Mouse (Mus musculus) stomach, postnatal 0 days (tissue): ENCODE data around the gene Kcnc3. TPM values are rescaled to one million over a fixed set of nuclear protein-coding genes. Genes with fewer than 3 reads are reported as not detected.

Source experiments
- ATAC-seq: fragments of 200-750 bp; cut with Nextera tagmentation; 2 replicates; pipeline ENCODE4 v1.8.0; 2017; ENCODE audit not compliant: low FRiP score, low TSS enrichment
- DNase-seq: peaks from one replicate; pipeline ENCODE4 v3.0.0-alpha.2; 2016; ENCODE audit warnings: low spot score
- H3K27ac ChIP-seq: fragments of 300-500 bp; sonication (generic); replicated peaks from 2 replicates; pipeline ENCODE4 v1.5.1; 2014; ENCODE audit warnings: mild to moderate bottlenecking, control low read depth
- H3K27me3 ChIP-seq: fragments of 300-500 bp; sonication (generic); 2 replicates; pipeline ENCODE4 v1.6.1; 2014; ENCODE audit warnings: low read length; ENCODE audit not compliant: control insufficient read depth, insufficient read depth
- H3K36me3 ChIP-seq: fragments of 300-500 bp; sonication (generic); 2 replicates; pipeline ENCODE4 v1.6.1; 2014; ENCODE audit warnings: low read length, mixed read lengths; ENCODE audit not compliant: control insufficient read depth, insufficient read depth
- H3K4me1 ChIP-seq: fragments of 300-500 bp; sonication (generic); replicated peaks from 2 replicates; pipeline ENCODE4 v1.6.1; 2014; ENCODE audit warnings: antibody characterized with exemption; ENCODE audit not compliant: control insufficient read depth, insufficient read depth
- H3K4me2 ChIP-seq: fragments of 300-500 bp; sonication (generic); replicated peaks from 2 replicates; pipeline ENCODE4 v1.6.1; 2014; ENCODE audit warnings: low read depth, mild to moderate bottlenecking, control low read depth, moderate library complexity
- H3K4me3 ChIP-seq: fragments of 300-500 bp; sonication (generic); 2 replicates; pipeline ENCODE4 v1.5.1; 2014; ENCODE audit warnings: low read depth, low read length, control low read depth
- H3K9ac ChIP-seq: fragments of 300-500 bp; sonication (generic); 2 replicates; pipeline ENCODE4 v1.6.1; 2014; ENCODE audit warnings: mild to moderate bottlenecking, low read length, control low read depth, mixed read lengths
- H3K9me3 ChIP-seq: fragments of 300-500 bp; sonication (generic); 2 replicates; pipeline ENCODE4 v1.6.1; 2016; ENCODE audit warnings: low read length; ENCODE audit not compliant: control insufficient read depth
- CTCF ChIP-seq: IDR thresholded peaks from 2 replicates; pipeline ENCODE4 v1.5.1; 2016; ENCODE audit warnings: antibody characterized with exemption, low read depth, mild to moderate bottlenecking, moderate library complexity
- EP300 ChIP-seq: optimal IDR thresholded peaks from 2 replicates; pipeline ENCODE3; 2016; ENCODE audit warnings: antibody characterized with exemption
- WGBS: fragments of 180-500 bp; shearing (Covaris S2); extraction: QIAGEN DNeasy Blood & Tissue Kit; methylation state at CpG from one replicate; pipeline ENCODE4 v1.1.7; 2014; 5-methylcytosine and 5-hydroxymethylcytosine counted together
- polyA plus RNA-seq: library from polyadenylated mRNA; unstranded; fragments of >200 nt; fragmentation: Nextera tagmentation; extraction: Ambion mirVana; gene quantifications from 2 replicates; pipeline ENCODE4 v1.2.1, GENCODE M21; 2015

Gene Kcnc3
- polyA plus RNA-seq, 1 experiment from 2014 or later: 0.10 TPM

DNA sequence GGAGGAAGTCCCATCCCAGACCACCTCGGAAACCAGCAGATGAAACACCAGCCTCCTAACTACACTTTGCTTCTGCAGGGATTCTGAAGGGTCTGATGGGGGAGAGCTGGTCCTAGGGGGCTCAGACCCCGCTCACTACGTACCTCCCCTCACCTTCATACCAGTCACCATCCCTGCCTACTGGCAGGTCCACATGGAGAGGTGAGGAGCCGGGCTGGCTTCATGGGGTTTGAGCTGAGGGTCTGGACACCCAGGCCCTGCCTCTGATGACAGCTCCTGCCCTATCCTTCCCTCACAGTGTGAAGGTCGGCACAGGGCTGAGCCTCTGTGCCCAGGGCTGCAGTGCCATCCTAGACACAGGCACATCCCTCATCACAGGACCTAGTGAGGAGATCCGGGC, 5.5 kb upstream of the Kcnc3 start:
- Histone ChIP-seq H3K27ac (no peak overlapping the region), H3K36me3 (no peaks in the 10 kb centered on the region), H3K4me2 (no peak overlapping the region), H3K9me3 (no peaks in the 10 kb centered on the region), H3K4me3 (no peak overlapping the region), H3K9ac (no peak overlapping the region), H3K4me1 (no peaks in the 10 kb centered on the region; the same call in 1 of the 2 replicates), H3K27me3 (peaks cover 11% of the 10 kb centered on the region; the same call in 1 of the 2 replicates)
- DNase-seq (no peak), ATAC-seq (no peak)
- no peak for TF ChIP-seq EP300
- TF ChIP-seq CTCF: no peak
- 87% methylated on average over 6 of the region's 6 CpGs for WGBS

DNA sequence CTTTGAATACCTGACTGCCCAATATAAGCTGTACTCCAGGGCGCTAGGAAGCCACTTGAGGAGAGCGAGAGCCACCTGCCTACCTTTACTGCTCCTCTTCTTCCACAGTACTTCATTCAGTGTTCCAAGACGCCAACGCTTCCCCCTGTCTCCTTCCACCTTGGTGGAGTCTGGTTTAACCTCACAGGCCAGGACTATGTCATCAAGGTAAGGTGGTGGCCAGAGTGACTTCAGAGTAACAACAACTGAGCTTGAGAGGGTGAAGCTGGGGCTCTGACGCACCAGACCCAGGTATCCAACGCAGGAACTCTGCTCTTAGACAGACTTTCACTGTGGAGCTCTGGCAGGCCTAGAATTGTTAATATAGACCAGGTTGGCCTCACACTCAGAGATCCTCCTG, 4.9 kb upstream of the Kcnc3 start:
- 89% methylated on average over 6 of the region's 6 CpGs for WGBS
- no peak overlapping the region for H3K9ac ChIP-seq
- no peak for ATAC-seq
- H3K9me3 ChIP-seq: no peaks in the 10 kb centered on the region
- H3K36me3 ChIP-seq: no peaks in the 10 kb centered on the region
- H3K27ac ChIP-seq: no peak overlapping the region
- DNase-seq: no peak
- H3K4me3 ChIP-seq: no peak overlapping the region
- H3K4me1 ChIP-seq: no peaks in the 10 kb centered on the region; the same call in 1 of the 2 replicates
- no peak overlapping the region for H3K4me2 ChIP-seq
- TF ChIP-seq EP300: no peak
- TF ChIP-seq CTCF: no peak
- peaks cover 11% of the 10 kb centered on the region; the same call in 1 of the 2 replicates for H3K27me3 ChIP-seq

DNA sequence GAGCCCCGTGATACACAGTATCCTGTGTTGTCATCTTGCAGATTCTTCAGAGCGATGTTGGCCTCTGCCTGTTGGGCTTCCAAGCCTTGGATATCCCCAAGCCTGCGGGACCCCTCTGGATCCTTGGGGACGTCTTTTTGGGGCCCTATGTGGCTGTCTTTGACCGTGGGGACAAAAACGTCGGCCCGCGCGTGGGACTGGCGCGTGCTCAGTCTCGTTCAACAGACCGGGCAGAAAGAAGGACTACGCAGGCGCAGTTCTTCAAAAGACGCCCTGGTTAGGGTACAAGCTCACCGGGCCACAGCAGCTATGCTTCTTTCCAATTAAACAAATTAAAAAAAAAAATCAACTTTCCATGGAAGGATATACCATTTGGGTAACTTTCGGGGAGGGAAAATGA, 3.9 kb upstream of the Kcnc3 start:
- Histone ChIP-seq H3K9ac (no peak overlapping the region), H3K36me3 (no peaks in the 10 kb centered on the region), H3K4me1 (peaks cover 4% of the 10 kb centered on the region), H3K27me3 (peaks cover 11% of the 10 kb centered on the region; the same call in 1 of the 2 replicates), H3K9me3 (no peaks in the 10 kb centered on the region), H3K4me2 (peak overlapping the region; percentile 34), H3K4me3 (peak overlapping the region; percentile 17; the same call in 1 of the 2 replicates), H3K27ac (no peak overlapping the region)
- DNase-seq (no peak), ATAC-seq (no peak)
- TF ChIP-seq CTCF (no peak), EP300 (no peak)
- 13% methylated on average over 19 of the region's 19 CpGs for WGBS

- no peak overlapping the region for H3K27ac ChIP-seq
- peaks cover 12% of the 10 kb centered on the region; the same call in 1 of the 2 replicates for H3K27me3 ChIP-seq
- H3K36me3 ChIP-seq: no peaks in the 10 kb centered on the region
- peaks cover 5% of the 10 kb centered on the region for H3K4me1 ChIP-seq
- no peak for TF ChIP-seq CTCF
- no peak for TF ChIP-seq EP300
- no peak overlapping the region for H3K4me2 ChIP-seq
- no peak for ATAC-seq
- H3K9me3 ChIP-seq: no peaks in the 10 kb centered on the region
- H3K4me3 ChIP-seq: peak overlapping the region; percentile 17; the same call in 1 of the 2 replicates
- no peak overlapping the region for H3K9ac ChIP-seq
- DNase-seq: peak; percentile 38
- 2% methylated on average over 18 of the region's 18 CpGs for WGBS
Measured at GRCm38 (mm10) chr7:44586930-44587329, 3.5 kb upstream of the Kcnc3 start.

- no peak for DNase-seq
- Histone ChIP-seq H3K4me3 (no peak overlapping the region), H3K4me2 (no peak overlapping the region), H3K4me1 (peaks cover 5% of the 10 kb centered on the region), H3K9ac (no peak overlapping the region), H3K9me3 (no peaks in the 10 kb centered on the region), H3K27me3 (peaks cover 19% of the 10 kb centered on the region), H3K27ac (no peak overlapping the region), H3K36me3 (no peaks in the 10 kb centered on the region)
- ATAC-seq: no peak
- WGBS: 43% methylated on average over 6 of the region's 6 CpGs
- TF ChIP-seq CTCF: no peak
- no peak for TF ChIP-seq EP300
Measured at GRCm38 (mm10) chr7:44587676-44588075, 2.8 kb upstream of the Kcnc3 start.

- WGBS: 10% methylated on average over 12 of the region's 12 CpGs
- Histone ChIP-seq H3K4me1 (peaks cover 5% of the 10 kb centered on the region), H3K4me2 (peak overlapping the region; percentile 62; the same call in 1 of the 2 replicates), H3K27me3 (peaks cover 23% of the 10 kb centered on the region), H3K9ac (no peak overlapping the region), H3K36me3 (no peaks in the 10 kb centered on the region), H3K4me3 (peak overlapping the region; percentile 34; the same call in 1 of the 2 replicates), H3K9me3 (no peaks in the 10 kb centered on the region), H3K27ac (no peak overlapping the region)
- DNase-seq: no peak
- TF ChIP-seq CTCF (no peak), EP300 (no peak)
- no peak for ATAC-seq
Measured at GRCm38 (mm10) chr7:44588338-44588737, 2.1 kb upstream of the Kcnc3 start.
